Mouse (Mus musculus): Measurements from ENCODE around the gene Acvr1c.

The Acvr1c gene

DNA sequence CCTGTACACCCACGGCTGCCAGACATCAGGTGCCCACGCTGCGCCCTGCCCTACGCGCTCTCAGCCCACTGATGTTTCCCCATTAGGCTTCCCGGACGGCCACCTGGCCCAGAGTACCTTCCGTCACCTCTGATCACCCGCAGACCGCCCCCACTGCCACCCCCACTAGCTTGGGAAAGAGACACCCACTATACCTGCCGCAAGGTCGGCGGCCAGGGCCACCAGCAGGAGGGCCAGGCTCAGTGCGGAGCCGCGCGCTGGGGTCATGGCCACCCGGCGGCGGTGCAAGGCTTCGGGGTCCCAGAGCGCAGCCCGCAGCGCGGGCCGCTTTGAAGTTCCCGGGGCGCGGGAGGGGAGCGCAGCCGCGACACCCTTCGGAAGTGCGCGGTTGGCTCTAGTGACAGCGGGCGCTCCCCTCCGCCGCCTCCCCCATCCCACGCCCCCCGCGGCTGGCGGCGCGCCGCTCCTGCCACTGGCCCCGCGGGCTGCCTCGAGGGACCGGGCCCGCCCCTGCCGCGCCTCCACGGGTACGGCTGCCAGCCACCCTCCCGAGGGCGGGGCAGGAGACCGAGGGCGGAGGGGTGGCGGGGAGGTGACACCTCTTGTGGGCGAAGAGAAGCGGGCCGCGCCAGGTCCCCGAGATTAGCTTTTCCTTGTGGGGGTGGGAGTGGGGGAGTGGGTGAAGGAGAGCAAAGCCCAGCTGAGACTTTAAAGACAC is at the start of gene Acvr1c:
Acvr1c (minus strand) TSS at position 482 of the 718 bp plus-strand sequence.
- no peak for DNase-seq (ENCODE audit: low spot score)

DNA sequence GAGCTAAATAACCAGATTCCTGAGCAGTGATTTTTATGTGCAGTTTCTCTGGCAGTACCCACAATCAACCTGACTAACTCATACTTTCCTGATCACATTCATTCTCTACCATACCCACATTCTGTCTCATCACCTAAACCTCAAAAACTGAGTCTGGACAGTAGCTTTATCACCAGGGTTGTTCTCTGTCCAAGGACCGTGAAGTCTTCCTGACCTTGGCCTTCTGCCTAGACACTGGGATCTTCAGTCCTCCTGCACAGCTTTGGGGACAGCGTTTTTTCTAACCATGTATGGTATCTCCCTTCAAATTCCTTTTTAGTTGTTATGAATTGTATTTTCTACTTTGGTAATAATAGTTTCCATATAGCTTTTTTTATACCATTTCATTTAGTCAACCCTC is 45.8 kb upstream of the Acvr1c start:
- no peak for DNase-seq (ENCODE audit: low spot score)

DNA sequence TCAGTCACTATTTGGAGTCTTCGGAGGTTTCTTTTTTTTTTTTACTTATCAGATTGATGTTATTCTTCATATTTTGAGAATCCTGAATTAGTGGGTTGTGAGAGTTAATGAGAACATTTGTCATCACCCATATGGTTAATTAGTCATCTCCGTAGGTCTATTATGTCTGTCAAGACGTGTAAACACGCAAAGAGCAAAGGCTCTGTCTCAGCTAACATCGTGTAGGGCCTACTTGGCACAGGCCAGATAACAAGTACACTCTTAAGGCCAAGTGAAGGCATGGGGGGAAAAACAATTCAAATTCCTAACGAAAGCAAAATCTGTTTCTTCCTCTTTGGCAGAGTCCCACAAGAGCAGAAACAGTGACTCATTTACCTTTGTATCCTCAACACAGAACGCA is 30.9 kb upstream of the Acvr1c start:
- peak; percentile 24 for DNase-seq (ENCODE audit: low spot score)

DNA sequence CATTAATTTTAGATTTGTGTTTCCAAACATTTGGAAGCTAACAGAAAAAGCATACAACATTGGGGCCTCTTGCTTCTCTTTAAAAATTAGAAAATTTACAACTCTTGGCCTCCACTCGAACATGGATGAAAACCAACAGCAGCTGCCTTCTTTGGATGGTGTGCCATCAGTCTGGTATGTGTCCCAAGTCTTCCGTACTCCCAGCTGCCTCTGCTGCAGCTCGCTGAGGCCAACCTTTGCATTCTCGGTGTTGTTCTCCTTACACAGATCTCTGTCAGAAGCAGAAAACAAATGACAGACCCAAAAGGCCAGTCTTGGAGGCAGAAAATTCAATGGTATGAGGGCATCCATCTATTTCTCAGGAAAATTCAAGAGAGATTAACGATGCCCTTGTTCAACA is 22.3 kb upstream of the Acvr1c start:
- DNase-seq (ENCODE audit: low spot score): no peak

DNA sequence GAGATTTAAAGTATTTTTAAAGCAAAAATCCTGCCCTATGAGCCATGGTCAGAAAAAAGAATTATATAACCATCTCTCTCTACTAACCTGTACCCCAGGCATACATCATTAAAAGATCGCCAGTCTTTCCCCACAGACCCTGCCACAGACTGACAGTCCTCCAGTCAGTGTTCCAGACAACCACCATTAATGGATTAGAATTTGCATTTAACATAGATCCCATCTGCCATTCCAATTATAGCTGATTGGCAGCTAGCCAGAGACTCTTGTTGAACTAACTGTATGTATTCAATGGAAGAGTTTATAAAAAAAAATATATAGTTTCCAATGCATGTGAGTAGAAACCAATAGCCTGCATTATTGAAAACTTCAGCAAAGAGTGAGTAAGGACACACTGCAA is 21.8 kb upstream of the Acvr1c start:
- no peak for DNase-seq (ENCODE audit: low spot score)

DNA sequence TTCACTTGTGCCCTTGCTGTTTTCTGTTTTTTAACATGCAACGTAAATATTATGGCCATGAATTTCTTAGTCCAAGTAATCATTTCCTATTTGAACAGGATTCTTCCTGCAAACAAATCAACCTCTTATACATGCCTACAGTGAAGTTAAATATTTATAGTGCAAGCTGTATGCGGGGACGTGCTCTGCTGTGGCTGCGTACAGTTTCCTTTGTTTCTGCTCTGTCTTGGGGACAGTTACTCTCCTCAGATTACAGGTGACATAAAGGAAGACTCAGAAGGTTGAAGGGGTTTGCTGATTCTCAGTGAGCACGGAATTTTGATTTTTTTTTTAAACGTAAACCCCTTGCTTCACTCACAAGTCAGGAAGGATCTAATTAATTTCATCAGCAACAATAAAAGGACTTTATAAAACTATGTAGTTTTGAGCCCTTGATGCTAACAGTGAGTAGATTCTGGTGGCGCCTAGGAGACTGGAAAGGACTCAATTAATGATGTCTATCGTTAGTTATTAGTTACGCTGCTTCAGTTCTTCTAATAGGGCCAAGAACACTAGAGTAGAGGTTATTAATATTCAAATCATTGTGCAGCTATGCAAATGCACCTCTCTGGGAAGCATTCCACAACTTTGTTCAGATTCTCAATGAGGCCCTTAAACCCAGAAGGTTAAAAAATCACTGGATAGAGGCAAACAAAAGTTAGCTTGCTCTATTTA is 19.9 kb upstream of the Acvr1c start:
- no peak for DNase-seq (ENCODE audit: low spot score)

DNA sequence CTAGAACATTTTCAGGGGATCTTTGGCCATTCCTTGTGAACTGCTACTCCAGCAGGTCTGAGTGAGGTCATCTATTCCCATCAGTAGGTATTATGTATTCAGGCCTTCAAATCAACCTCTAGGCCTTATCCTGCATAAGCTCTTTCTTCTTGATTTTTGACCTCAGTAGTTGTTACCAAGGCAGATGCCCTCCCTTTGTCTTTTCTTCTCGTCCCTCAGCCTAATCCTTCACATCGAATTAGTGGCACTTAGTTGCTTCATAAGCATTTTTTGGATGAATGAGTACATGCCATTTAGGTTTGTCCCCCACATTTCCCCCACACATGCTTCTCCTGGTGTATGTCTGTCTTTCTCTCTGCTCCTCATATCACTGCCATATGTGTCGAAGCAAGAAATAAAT is 8.5 kb upstream of the Acvr1c start:
- DNase-seq (ENCODE audit: low spot score): no peak

DNA sequence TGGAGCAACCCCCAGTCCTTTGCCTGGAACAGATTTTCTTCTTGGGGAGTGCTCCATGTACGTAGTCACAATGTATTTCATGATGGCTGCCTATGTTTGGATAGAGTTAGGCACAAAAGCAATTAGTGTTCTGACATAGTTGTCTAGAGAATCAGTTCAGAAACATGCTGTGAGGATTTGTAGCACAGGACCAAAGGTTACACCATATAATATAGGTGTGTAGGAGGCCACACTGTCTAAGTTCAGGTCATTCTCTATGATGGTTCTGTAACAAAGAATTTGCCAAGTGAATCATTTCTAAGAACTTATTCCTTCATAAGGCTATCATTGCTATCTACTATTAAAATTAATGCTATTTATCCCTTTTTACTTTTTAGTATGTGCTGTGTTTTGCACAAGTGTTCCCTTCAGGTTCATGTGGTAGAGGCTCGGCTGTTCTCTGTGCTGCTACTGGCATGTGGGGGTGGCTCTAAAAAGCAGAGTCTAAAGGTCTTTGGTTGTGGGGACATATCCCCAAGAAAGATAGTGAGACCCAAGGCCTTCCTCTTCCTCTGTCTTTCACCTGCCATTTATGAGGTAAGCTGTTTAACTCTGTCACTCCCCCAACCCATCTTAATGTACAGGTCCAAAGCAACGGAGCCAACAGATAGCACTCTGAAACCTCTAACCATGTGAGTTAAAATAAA is 3.8 kb upstream of the Acvr1c start:
- DNase-seq (ENCODE audit: low spot score): no peak

DNA sequence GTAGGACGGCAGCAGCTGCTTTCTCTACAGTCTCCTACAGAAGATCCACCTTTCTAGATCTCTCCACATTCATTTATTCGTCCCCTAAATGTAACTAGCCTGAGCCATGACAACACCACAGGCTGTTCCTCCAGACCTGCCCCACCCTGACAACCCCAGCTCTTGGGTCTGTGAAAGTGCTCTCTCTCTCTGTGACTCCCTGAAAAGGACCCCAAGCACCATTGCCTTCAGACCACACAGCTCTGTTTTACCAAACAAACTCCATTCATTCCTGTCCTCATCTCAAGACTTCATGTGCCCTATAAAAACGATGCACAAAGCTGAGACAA is 401 bp upstream of the Acvr1c start:
- DNase-seq (ENCODE audit: low spot score): no peak

DNA sequence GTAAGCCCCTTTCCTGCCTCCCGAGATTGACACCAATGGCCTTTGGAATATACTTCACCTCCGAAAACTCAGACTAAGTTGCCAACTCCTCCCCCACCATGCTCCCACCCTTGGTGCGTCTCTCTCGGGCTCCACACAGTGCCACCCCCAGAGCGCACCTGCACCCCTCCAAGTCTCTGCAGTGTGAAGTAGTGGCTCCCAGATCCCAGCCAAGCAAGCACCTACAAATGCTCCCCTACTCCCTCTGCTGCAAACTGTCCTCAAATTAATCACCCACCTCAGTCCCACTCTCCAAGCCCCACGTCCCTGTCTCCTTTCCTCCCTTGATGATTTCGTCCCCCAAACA is 654 bp downstream of the Acvr1c start:
- no peak for DNase-seq (ENCODE audit: low spot score)

DNA sequence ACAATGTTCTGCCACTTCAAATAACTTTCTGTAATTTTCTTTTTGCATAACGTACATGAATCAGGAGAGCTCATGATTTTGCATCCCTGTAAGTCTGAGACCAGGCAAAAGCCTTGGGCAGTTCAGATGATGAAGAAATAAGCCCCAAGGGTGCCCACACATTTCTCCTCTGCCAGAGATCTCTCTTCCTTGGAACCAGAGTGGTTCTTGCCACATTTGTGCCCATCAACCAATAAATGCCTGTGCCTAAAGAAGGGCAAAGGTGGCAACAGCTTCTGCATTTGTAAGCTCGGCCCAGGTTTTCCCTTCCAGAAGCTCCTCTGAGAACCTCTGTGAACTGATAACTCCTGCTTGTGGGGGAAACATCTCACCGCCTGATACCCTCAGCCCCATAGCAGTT is 3.3 kb downstream of the Acvr1c start:
- no peak for DNase-seq (ENCODE audit: low spot score)

DNA sequence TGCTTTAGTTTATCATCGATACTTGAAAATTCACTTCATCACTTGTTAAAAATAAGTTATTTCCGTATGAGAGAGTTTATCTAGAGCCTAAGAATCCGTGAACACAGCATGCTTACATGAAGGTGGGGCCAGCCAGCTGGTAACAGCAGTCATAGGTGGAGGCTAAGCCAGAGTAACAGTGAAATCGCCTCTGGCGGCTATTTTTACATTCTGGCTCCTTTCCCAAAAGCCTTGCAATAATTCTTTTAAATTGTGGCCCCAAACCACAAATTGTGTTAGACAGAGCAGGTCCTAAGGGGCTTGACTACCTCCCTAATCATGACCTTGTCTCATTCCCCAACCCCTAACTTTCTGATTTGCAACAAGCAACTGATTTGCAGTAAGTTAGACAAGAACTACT is 4.8 kb downstream of the Acvr1c start:
- DNase-seq (ENCODE audit: low spot score): no peak

DNA sequence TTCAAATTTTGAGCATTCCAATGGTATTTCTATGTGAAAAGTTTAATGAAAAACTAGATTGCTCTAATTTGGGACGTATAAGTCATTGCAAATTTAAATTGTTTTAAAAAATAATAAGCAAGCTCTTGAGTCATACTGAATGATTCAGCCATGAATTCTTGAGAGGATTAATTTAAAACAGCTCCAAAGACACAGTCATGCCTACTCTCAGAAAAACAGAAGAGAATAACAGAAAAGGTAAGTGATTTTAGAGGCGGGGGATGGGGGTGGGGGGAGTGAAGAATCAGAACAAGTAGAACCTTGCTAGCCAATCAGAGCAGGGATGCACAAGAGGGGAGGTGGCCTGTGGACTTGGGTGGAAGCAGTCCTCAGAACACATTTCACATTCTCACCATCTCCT is 7.0 kb downstream of the Acvr1c start:
- no peak for DNase-seq (ENCODE audit: low spot score)

DNA sequence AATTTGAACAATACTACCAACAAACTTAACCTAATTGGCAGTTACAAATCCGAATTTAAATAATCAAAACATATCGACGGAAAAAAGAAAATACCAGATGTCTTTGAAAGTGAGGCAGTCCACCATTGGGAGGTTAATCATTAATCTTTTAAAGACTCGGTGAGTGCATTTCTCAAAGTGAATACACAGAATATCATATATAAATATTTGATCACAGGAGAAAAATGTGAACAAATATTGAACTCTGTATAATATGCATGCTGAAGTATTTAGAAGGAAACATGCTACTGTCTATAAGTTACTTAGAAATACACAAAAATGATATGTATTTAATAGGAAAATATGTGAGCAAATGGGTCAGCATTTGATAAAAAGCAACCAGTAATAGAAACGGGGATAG is 21.0 kb downstream of the Acvr1c start:
- no peak for DNase-seq (ENCODE audit: low spot score)

DNA sequence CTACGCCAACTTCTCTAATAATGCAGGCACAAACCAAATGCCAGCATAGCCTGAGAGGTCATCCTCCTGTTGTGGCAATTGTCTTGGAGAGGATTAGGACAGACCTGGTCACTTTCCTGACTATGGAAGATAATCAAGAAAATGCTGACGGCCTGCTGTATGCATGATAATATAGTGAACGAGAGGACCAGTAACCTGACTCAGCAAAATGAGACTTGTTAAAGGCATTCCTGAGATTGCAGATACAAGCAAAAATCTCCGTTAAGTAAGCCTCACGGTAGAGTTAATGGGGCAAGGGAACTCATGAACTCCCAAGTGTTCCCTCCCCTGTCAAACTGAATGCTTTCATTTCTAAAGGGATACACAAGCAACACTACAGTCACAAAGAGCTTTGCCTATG is 28.1 kb downstream of the Acvr1c start:
- no peak for DNase-seq (ENCODE audit: low spot score)

DNA sequence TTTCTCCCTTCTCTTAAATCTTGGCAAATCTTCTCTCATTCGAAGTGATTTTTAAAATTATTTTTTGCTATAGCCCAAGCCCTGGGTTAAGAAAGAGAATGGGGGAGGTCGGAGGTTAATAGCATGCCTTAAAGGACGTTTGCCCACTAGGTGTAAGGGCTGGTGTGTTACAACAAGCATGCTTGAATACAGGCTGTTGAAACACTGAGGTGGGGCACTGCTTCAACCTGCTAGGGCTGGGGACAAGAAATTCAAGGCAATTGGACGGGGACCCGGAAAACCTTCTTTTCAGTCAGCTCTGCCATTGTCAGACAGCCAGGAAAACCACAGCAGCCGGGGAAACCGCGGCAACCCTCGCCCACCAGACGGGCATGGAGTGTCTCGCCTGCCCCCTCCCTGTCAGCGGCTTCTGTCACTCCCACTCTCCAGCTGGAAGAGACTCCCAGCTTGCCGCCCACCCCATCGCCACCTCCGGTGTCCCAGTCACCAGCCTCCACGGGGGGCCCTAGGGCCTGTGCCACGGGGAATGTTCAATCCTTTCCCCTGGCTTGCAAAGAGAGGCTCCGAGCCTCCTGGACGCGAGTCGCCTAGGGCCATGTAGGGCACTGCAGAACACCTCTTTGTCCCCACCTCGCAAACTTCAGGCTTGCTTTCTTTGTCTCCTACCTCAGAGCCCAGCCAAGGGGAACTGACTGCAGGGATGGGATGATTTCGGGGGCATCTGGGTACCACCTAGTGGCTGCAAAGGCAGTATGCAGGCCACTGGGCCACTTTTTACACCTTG is 33.4 kb downstream of the Acvr1c start:
- peak; percentile 55 for DNase-seq (ENCODE audit: low spot score)

DNA sequence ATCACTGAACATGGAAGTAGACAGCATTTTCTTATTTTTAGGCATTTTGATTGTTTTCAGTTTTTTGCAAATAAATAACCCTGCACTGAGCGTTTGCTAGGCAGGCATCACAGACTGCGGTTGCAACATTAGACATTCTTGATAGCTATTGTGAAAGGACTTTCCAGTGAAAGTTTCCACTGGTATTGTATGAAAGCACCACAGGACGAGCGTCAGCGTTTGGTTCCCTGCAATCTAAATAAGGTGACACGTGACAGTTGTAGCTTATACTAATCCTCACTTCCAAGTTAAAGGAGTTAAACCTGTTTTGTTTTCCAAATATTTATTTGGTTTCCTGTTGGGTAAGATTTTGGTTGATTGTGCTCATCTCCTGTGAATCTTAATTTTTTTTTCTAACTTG is 34.4 kb downstream of the Acvr1c start:
- no peak for DNase-seq (ENCODE audit: low spot score)

DNA sequence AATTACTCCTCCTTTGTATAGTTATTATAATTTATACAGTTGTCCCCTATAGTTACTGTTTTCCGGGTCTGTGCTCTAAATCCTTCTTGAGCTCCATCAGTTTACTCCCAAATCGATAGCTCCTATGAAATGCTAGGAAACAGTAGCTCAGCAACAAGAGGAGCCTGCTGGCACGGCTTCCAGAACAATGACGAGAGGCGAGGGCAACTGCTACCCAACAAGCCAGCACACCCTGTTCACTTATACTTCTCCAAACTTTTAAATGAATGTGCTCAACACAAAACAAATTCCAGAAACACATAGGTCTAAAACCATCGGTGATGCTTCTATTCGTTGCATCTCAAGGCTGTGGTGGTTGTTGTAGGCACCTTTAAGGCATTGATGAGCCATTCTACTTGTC is 41.5 kb downstream of the Acvr1c start:
- no peak for DNase-seq (ENCODE audit: low spot score)

DNA sequence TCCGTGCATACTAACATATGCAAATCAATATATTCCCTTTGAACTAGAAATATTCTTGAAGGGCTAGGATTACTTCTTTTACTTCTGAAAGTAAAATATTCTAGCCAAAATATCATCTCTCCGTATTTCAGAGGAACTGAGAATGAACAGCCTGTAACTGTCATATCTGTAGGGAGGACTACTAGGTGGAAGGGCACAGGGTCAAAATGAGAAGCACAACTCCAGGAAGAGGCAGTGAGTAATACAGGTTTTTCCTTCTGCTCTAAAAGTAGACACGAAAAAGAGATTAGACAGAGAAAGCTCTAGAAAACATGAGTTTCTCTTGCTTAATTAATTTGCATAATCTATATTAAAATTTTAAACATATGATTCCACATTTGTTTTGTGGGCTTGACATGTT is 48.0 kb downstream of the Acvr1c start:
- no peak for DNase-seq (ENCODE audit: low spot score)

DNA sequence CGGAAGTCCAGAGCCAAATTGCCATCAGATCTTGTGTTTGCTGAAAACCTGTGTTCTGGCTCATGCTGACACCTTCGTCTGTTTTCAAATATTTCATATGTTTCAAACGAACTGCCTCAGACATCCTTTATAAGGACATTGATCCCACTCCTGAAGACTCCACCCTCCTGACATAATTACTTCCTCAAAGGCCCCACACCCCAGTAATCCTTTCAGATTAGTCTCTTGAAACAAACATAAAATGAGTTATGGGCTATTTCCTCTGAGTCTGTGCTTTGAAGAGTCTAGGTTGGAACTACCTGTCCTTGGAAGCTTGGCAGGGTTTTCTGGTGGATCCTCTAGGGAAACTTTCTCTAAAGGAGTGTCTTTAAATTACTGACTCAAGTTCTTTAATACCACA is 53.2 kb downstream of the Acvr1c start:
- no peak for DNase-seq (ENCODE audit: low spot score)

DNA sequence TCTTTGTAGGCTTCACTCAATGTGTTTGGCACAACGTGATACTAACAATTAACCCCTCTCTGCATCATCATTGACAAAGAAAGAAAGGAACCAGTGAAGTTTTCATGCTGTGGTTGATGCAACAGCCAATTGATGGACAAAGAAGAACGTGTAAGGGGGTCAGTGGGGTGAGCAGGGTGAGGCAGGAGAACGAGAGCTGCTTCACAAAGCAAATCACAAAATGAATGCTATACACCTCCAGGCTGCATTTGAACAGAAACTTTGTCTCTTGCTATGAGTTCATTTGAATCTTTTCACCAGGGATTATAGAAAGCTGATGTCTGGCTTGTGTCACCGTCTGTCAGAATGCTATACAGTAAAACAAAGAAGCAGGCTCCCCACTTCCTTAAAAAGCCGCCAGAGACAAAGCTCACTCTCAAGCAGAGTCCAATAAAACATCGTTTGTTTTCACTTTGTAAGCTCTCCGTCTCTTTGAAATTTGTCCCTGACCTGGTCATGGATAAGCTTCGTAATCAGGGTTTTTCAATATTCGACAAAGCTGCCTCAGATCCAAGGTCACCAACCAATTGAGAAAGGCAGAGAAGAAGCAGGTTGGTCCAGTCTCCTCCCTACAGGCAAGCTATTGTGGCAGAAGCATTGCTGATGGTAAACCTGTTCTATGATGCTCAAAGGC is 67.8 kb downstream of the Acvr1c start:
- no peak for DNase-seq (ENCODE audit: low spot score)

DNA sequence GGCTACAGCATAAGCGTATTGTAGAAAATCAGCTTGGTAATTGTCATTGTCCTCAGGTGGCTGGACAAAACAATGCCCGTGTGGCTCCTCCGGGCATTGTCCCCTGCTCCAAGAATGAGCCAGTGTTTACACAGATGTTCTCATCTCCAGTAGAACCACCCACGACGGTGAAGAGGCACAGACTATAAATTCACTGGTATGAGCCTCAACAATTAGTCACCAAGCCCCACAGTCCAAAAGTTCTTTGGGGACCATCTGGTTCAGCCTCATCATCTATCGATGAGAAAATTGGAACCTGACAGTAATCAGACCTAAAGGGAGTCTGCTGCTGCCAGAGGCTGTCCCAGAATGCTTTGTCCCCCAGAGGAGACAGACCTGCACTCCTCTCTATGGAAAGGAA is 68.4 kb downstream of the Acvr1c start:
- DNase-seq (ENCODE audit: low spot score): peak; percentile 32
